Mouse (Mus musculus): ENCODE results near the gene Nup188. TPM values are rescaled to one million over a fixed set of nuclear protein-coding genes. Genes with fewer than 3 reads are reported as not detected.

Gene Nup188
- total RNA-seq (2021) = 1 to 10 TPM; 6.8 to 7.8 TPM
- long read RNA-seq, experiment 1, full-length matches to known transcripts = 6 of 13 reads
- long read RNA-seq, experiment 1, partial matches to known transcripts = 2 of 13 reads
- long read RNA-seq, experiment 1, other reads (novel, unspliced or antisense) = 5 of 13 reads
- long read RNA-seq, experiment 2, full-length matches to known transcripts = 5 of 7 reads
- long read RNA-seq, experiment 2, partial matches to known transcripts = 0 of 7 reads
- long read RNA-seq, experiment 2, other reads (novel, unspliced or antisense) = 2 of 7 reads

GRCm38 (mm10) chr2:30286192-30287026, at the start of gene Nup188, which contains the start of gene Dolk:
TSS of gene Nup188 (plus strand) at chr2:30286397.
TSS of gene Dolk (minus strand) at chr2:30286334.
- DNase-seq (ENCODE audit: low spot score) = peak; percentile 96

GRCm38 (mm10) chr2:30236426-30237198, 49.6 kb upstream of the Nup188 start:
- no peak for DNase-seq (ENCODE audit: low spot score)

GRCm38 (mm10) chr2:30237199-30237880, 48.9 kb upstream of the Nup188 start, which contains the start of gene Lrrc8a:
TSS of gene Lrrc8a (plus strand) at chr2:30237715.
- peak; percentile 100 for DNase-seq (ENCODE audit: low spot score)

GRCm38 (mm10) chr2:30237881-30238280, 48.3 kb upstream of the Nup188 start:
- peak; percentile 59 for DNase-seq (ENCODE audit: low spot score)

- DNase-seq (ENCODE audit: low spot score) = no peak
These were observed 47.2 kb upstream of the Nup188 start for GRCm38 (mm10) chr2:30238906-30239465.

GRCm38 (mm10) chr2:30239777-30240176, 46.4 kb upstream of the Nup188 start:
- no peak for DNase-seq (ENCODE audit: low spot score)

- no peak for DNase-seq (ENCODE audit: low spot score)
These were observed 45.9 kb upstream of the Nup188 start, which contains the start of gene Gm28035 for GRCm38 (mm10) chr2:30240267-30240666. TSS of gene Gm28035 (plus strand) at chr2:30240567.

- DNase-seq (ENCODE audit: low spot score) = peak; percentile 71
These were observed 43.7 kb upstream of the Nup188 start for GRCm38 (mm10) chr2:30242509-30242908.

GRCm38 (mm10) chr2:30243391-30243790, 42.8 kb upstream of the Nup188 start:
- no peak for DNase-seq (ENCODE audit: low spot score)

GRCm38 (mm10) chr2:30244595-30245178, 41.5 kb upstream of the Nup188 start:
- no peak for DNase-seq (ENCODE audit: low spot score)

GRCm38 (mm10) chr2:30247036-30247435, 39.2 kb upstream of the Nup188 start:
- no peak for DNase-seq (ENCODE audit: low spot score)

GRCm38 (mm10) chr2:30247681-30248080, 38.5 kb upstream of the Nup188 start:
- peak; percentile 9 for DNase-seq (ENCODE audit: low spot score)

- peak; percentile 8 for DNase-seq (ENCODE audit: low spot score)
These were observed 37.0 kb upstream of the Nup188 start for GRCm38 (mm10) chr2:30249182-30249581.

GRCm38 (mm10) chr2:30250166-30251128, 35.8 kb upstream of the Nup188 start:
- peak; percentile 5 for DNase-seq (ENCODE audit: low spot score)

GRCm38 (mm10) chr2:30251417-30252104, 34.6 kb upstream of the Nup188 start:
- peak; percentile 28 for DNase-seq (ENCODE audit: low spot score)

- no peak for DNase-seq (ENCODE audit: low spot score)
These were observed 33.7 kb upstream of the Nup188 start for GRCm38 (mm10) chr2:30252521-30252920.

- no peak for DNase-seq (ENCODE audit: low spot score)
These were observed 32.4 kb upstream of the Nup188 start for GRCm38 (mm10) chr2:30253809-30254208.

- DNase-seq (ENCODE audit: low spot score) = no peak
These were observed 30.4 kb upstream of the Nup188 start for GRCm38 (mm10) chr2:30255631-30256395.
